Mouse (Mus musculus) lung, postnatal 10 days (tissue): Measurements from ENCODE around the gene Olfr272.

ENCODE experiments used
- DNase-seq: peaks from one replicate; pipeline ENCODE4 v3.0.0; 2021

Gene Olfr272

GRCm38 (mm10) chr4:52919078-52919477, at the start of gene Olfr272:
Gene Olfr272, minus strand, starts transcription at chr4:52919178.
- no peak for DNase-seq

DNA sequence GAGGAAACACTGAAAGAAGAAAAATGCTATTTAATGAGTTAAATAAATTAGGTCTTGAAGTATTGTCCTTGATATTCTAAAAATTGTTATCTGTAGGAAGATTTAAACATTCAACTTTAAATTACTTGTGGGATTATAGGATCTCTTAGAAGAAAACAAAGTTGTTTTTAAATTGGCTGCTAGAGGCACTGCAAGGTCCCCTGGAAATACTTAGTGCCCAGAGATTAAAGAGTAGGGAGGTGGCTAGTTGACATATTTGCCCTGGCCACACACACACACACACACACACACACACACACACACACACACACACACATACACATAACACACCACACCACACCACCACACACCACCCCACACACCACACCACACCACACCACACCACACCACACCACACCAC, 45.3 kb upstream of the Olfr272 start, which contains the start of gene Olfr270:
Olfr270 (plus strand) TSS at position 301 of the 400 bp plus-strand sequence.
- DNase-seq: no peak

GRCm38 (mm10) chr4:52958693-52959092, 39.7 kb upstream of the Olfr272 start:
- peak; percentile 25 for DNase-seq

- DNase-seq: no peak
Measured at GRCm38 (mm10) chr4:52949005-52949404, 30.0 kb upstream of the Olfr272 start.

DNA sequence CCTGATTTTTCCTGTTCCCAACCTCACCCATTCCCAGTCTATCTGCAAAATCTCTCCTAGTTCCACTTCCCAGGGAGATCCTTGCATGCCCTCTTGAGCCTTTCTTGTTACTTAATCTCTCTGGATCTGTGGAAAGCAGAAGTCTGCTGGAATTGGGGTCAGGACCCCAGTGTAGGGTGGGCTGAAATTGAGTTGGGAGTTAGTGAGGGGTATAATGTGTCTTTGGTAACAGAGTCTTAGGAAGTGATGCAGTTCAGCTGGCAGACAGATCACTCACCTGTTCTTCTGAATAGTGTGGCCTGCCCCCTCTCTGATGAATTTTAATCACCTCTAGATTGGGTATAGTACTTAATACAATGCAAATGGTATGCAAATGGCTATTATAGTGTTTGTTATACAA, 27.7 kb upstream of the Olfr272 start:
- DNase-seq: no peak

- DNase-seq: no peak
Measured at GRCm38 (mm10) chr4:52930480-52930879, 11.5 kb upstream of the Olfr272 start.

GRCm38 (mm10) chr4:52917311-52917688, 1.7 kb downstream of the Olfr272 start:
- no peak for DNase-seq

DNA sequence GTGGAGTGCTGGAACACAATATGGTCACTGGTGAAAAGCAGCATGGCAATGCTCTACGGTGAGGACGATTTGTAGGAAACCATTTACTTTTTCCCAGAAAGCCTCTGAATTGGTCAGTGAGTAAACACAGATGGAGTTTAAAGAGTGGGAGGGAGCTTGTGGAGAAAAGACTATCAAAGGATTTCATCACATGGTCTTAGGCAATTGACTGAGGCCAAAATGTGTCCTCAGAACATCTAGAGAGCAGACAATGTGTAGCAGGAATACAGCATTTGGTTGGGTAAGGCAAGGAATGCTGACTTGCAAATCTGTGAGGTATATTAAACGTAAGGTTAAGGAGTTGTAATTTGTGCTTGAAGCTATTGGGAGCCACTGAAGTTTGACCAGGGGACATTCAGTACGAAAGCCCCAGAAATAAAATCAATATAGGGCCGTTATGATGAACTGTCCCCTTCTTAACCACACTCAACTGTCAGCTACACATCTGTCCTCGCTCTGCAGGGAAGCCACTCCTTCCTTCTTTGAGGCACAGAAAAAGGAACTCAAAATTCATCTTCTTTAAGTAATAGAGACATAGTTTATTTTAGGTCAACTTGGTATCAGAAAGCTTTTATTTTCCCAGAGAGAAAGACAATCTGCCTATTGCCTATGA, 2.2 kb downstream of the Olfr272 start:
- DNase-seq: no peak

- no peak for DNase-seq
Measured at GRCm38 (mm10) chr4:52912409-52912808, 6.6 kb downstream of the Olfr272 start.

GRCm38 (mm10) chr4:52909542-52909941, 9.4 kb downstream of the Olfr272 start:
- no peak for DNase-seq

- DNase-seq: no peak
Measured at GRCm38 (mm10) chr4:52864156-52864555, 54.8 kb downstream of the Olfr272 start.
